7 mouse cellular contexts compared by ENCODE assay signal in genomic region chr19:53945171-53946042, GRCm38 (mm10). TPM values are rescaled to one million over a fixed set of nuclear protein-coding genes. Genes with fewer than 3 reads are reported as not detected.
A peak's percentile ranks its signal among the peaks of the same experiment; 100 is the strongest.
DNase-seq lines count a peak whose midpoint lies in the region; ATAC-seq lines count a peak whose summit lies in the region.

No protein-coding gene starts in this region.

- WGBS in hindbrain, embryonic 14.5 days, result 1% methylated on average over 40 of the region's 69 CpGs
- WGBS in midbrain, embryonic 13.5 days, result under 1% methylated on average over 61 of the region's 69 CpGs

- DNase-seq in T-cell, adult 2 months (ENCODE audit: low spot score), result peak; percentile 49
- DNase-seq in cerebellum, postnatal 10 days, result peak; percentile 63
- DNase-seq in frontal cortex, postnatal 36 days (ENCODE audit: low spot score in 2 of 2), result peak; percentile 30 to 35
- peak; percentile 59 for DNase-seq in hindbrain, embryonic 14.5 days (ENCODE audit: low spot score)
- DNase-seq in left cerebral cortex, postnatal 4 days, result peak; percentile 45
- DNase-seq in spleen, postnatal 10 days (ENCODE audit: low spot score in 2 of 2), result peak; percentile 66 to 70

- H3K9me3 ChIP-seq in hindbrain, embryonic 14.5 days (ENCODE audit: control insufficient read depth, low read length), result no peaks in the 10 kb centered on the region
- no peaks in the 10 kb centered on the region for H3K9me3 ChIP-seq in midbrain, embryonic 13.5 days

- H3K4me1 ChIP-seq in hindbrain, embryonic 14.5 days (replicated peaks; ENCODE audit: control insufficient read depth, insufficient read depth, low read length), result peaks cover 21% of the 10 kb centered on the region
- peaks cover 34% of the 10 kb centered on the region for H3K4me1 ChIP-seq in midbrain, embryonic 13.5 days (replicated peaks)

- peak overlapping the region; percentile 96 for H3K27ac ChIP-seq in hindbrain, embryonic 14.5 days
- peak overlapping the region; percentile 98 for H3K27ac ChIP-seq in midbrain, embryonic 13.5 days

- peak; percentile 12 for ATAC-seq in hindbrain, embryonic 14.5 days (ENCODE audit: low FRiP score)
- peak; percentile 34 for ATAC-seq in midbrain, embryonic 13.5 days

- peak overlapping the region; percentile 93 for H3K4me3 ChIP-seq in hindbrain, embryonic 14.5 days (replicated peaks; ENCODE audit: low read length)
- peak overlapping the region; percentile 92 for H3K4me3 ChIP-seq in midbrain, embryonic 13.5 days (replicated peaks)

- H3K27me3 ChIP-seq in hindbrain, embryonic 14.5 days (ENCODE audit: control insufficient read depth, insufficient read depth, low read length), result no peaks in the 10 kb centered on the region
- H3K27me3 ChIP-seq in midbrain, embryonic 13.5 days, result no peaks in the 10 kb centered on the region

- peak overlapping the region; percentile 95 for H3K9ac ChIP-seq in hindbrain, embryonic 14.5 days
- peak overlapping the region; percentile 96 for H3K9ac ChIP-seq in midbrain, embryonic 13.5 days (replicated peaks)

- H3K4me2 ChIP-seq in hindbrain, embryonic 14.5 days (replicated peaks), result peak overlapping the region; percentile 62
- peak overlapping the region; percentile 64 for H3K4me2 ChIP-seq in midbrain, embryonic 13.5 days (replicated peaks)

- H3K36me3 ChIP-seq in hindbrain, embryonic 14.5 days (replicated peaks; ENCODE audit: control insufficient read depth, insufficient read depth), result no peaks in the 10 kb centered on the region; the same call in 1 of the 2 replicates
- H3K36me3 ChIP-seq in midbrain, embryonic 13.5 days, result no peaks in the 10 kb centered on the region

- intact Hi-C loops in left cerebral cortex, postnatal 4 days (cut with DNase I), result loop anchor here (5.0 kb wide), 1 partner anchor 1117 kb away; no protein-coding TSS in a partner anchor

RNA-seq across cellular contexts. Expression of gene Bbip1, which starts 1.0 kb away (rescaled TPM):
- 149 and 155 TPM in 2 replicates for polyA plus RNA-seq in hindbrain, embryonic 14.5 days (2014; fragmentation: Nextera tagmentation; extraction: Ambion mirVana)
- total RNA-seq in left cerebral cortex, postnatal 4 days (2021), result 100 to 1,000 TPM; 101 to 113 TPM
- 120 and 134 TPM in 2 replicates for polyA plus RNA-seq in midbrain, embryonic 13.5 days (2015; fragmentation: Nextera tagmentation; extraction: Ambion mirVana)

RNA-seq across cellular contexts. Expression of gene Shoc2, which starts 1.3 kb away (rescaled TPM):
- 75.3 and 83.0 TPM in 2 replicates for polyA plus RNA-seq in hindbrain, embryonic 14.5 days (2014; fragmentation: Nextera tagmentation; extraction: Ambion mirVana)
- total RNA-seq in left cerebral cortex, postnatal 4 days (2021), result 10 to 100 TPM; 75.7 to 85.3 TPM
- 62.3 and 63.9 TPM in 2 replicates for polyA plus RNA-seq in midbrain, embryonic 13.5 days (2015; fragmentation: Nextera tagmentation; extraction: Ambion mirVana)

RNA-seq across cellular contexts. Expression of gene Pdcd4, which starts 53.4 kb away (rescaled TPM):
- polyA plus RNA-seq in hindbrain, embryonic 14.5 days (2014; fragmentation: Nextera tagmentation; extraction: Ambion mirVana), result 51.8 and 58.0 TPM in 2 replicates
- 10 to 100 TPM; 64.4 to 67.5 TPM for total RNA-seq in left cerebral cortex, postnatal 4 days (2021)
- 84.7 and 85.6 TPM in 2 replicates for polyA plus RNA-seq in midbrain, embryonic 13.5 days (2015; fragmentation: Nextera tagmentation; extraction: Ambion mirVana)

Comparison
In these comparisons a context has a peak if more than half of its experiments do, and no peak if none do; other contexts are left out.
1. Peak in every context shown above with its lines: DNase-seq, ATAC-seq, H3K4me3 ChIP-seq and H3K27ac ChIP-seq.